Mouse (Mus musculus): ENCODE measurements at regions not wholly inside any gene's neighbourhood (a gene's known extent, or its start where the extent isn't known, plus 50 kb on each side); places are given as distances from the start of the nearest gene placed in this dataset.

DNA sequence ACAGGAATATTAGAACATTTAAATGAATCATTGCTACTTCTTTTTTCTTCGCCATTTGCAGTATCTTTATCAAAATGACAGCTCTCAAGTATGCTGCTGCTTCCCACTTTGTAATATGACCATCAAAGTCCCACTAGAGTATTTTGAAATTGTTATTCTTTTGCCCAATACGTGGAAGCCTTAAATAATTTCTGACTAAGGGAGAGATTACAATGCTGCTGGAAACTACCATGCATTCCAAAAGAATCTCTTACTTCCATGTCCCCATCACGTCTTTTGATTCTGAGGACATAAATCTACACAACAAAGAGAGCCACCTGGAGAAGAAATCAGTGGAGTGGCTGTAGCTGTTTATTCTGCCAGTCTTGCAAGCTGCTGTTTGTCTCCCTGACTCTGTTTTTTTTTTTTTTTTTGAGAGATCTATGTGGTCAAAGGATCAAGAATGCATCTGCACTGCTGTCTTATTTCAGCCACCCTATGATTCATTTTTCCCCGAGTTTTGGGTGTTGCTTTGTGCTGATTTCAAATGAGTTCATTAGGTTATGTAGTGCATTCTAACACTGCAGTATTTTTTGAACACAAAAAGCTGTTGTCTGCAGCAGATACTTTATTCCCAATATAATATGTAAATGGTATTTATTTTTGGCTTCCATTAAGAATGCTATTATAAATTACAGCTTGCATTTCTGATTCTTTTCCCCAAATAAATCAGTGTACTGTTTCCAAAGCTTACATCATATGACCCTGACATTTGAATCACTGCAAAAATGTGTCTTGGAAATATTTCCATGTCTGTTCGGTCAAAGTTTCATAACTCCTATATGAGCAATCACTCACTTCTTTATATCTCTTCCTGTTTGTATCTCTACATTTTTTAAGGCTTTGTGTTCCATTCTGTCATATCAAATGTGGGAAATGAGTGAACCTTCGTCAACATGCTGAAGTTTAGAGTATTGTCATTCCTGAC lies 53.1 kb upstream of the Trim52 start:
- DNase-seq, result no peak

Measured in heart, postnatal 4 days (tissue).